Mouse (Mus musculus) MEL (cell line): ENCODE results near the gene Tas2r119. TPM values are rescaled to one million over a fixed set of nuclear protein-coding genes. Genes with fewer than 3 reads are reported as not detected.

Experiments used
- DNase-seq: peaks from one replicate; pipeline ENCODE4 v3.0.0; 2011; ENCODE audit warnings: low read depth, low spot score
- H3K27ac ChIP-seq: 2 replicates; pipeline ENCODE4 v1.5.1; 2012; ENCODE audit warnings: low read depth, mild to moderate bottlenecking, control low read depth, low read length, moderate library complexity; ENCODE audit not compliant: control insufficient read depth
- H3K27me3 ChIP-seq, 2 experiments: fragments of 150-350 bp in 1 of 2; sonication (generic) in 1 of 2; 2 replicates each; pipeline ENCODE4 v1.6.1; 2012; ENCODE audit warnings: low read length in 2 of 2, mild to moderate bottlenecking in 2 of 2, improper control_type of control experiment in 1 of 2, moderate library complexity in 1 of 2; ENCODE audit not compliant: insufficient read depth in 2 of 2, control insufficient read depth in 1 of 2
- H3K36me3 ChIP-seq, 2 experiments: 2 replicates each; pipeline ENCODE4 v1.6.1; 2012 to 2014; ENCODE audit warnings: low read length in 2 of 2, improper control_type of control experiment in 1 of 2, inconsistent platforms in 1 of 2, mild to moderate bottlenecking in 1 of 2; ENCODE audit not compliant: insufficient read depth in 2 of 2, control insufficient read depth in 1 of 2
- H3K4me1 ChIP-seq, 2 experiments: fragments of 150-350 bp in 1 of 2; sonication (generic) in 1 of 2; 2 replicates each; pipeline ENCODE4 v1.6.1; 2012; ENCODE audit warnings: low read length in 2 of 2, improper control_type of control experiment in 1 of 2, mild to moderate bottlenecking in 1 of 2; ENCODE audit not compliant: insufficient read depth in 2 of 2, control insufficient read depth in 1 of 2
- H3K4me3 ChIP-seq, 2 experiments: fragments of 150-350 bp in 1 of 2; sonication (generic) in 1 of 2; 2 replicates each; pipeline ENCODE4 v1.5.1; 2012; ENCODE audit warnings: low read depth in 2 of 2, low read length in 2 of 2, mild to moderate bottlenecking in 2 of 2, moderate library complexity in 2 of 2, control low read depth in 1 of 2, improper control_type of control experiment in 1 of 2; ENCODE audit not compliant: control insufficient read depth in 1 of 2, insufficient read depth in 1 of 2
- H3K79me2 ChIP-seq: 2 replicates; pipeline ENCODE4 v1.6.1; 2012; ENCODE audit warnings: mild to moderate bottlenecking, low read length, moderate library complexity; ENCODE audit not compliant: control insufficient read depth, poor library complexity, insufficient read depth
- H3K9ac ChIP-seq: 2 replicates; pipeline ENCODE4 v1.6.1; 2012; ENCODE audit warnings: low read depth, mild to moderate bottlenecking, control low read depth, low read length, moderate library complexity; ENCODE audit not compliant: control insufficient read depth, poor library complexity, severe bottlenecking
- H3K9me3 ChIP-seq: fragments of 150-350 bp; sonication (generic); replicated peaks from 2 replicates; pipeline ENCODE4 v1.6.1; 2012; ENCODE audit warnings: mild to moderate bottlenecking, low read length, improper control_type of control experiment, moderate library complexity; ENCODE audit not compliant: insufficient read depth
- BHLHE40 ChIP-seq: IDR thresholded peaks from 2 replicates; pipeline ENCODE4 v1.6.1; 2012; ENCODE audit warnings: low read depth, mild to moderate bottlenecking, inconsistent platforms, low read length, improper control_type of control experiment, borderline replicate concordance
- CHD1 ChIP-seq: IDR thresholded peaks from 2 replicates; pipeline ENCODE4 v1.6.1; 2012; ENCODE audit warnings: low read depth, mild to moderate bottlenecking, inconsistent platforms, low read length, improper control_type of control experiment
- CHD2 ChIP-seq: IDR thresholded peaks from 2 replicates; pipeline ENCODE4 v1.6.1; 2011; ENCODE audit warnings: low read length, improper control_type of control experiment
- CTCF ChIP-seq, 3 experiments: IDR thresholded peaks in 2 of 3; conservative IDR thresholded peaks in 1 of 3; 2 replicates each; pipeline ENCODE4 v1.5.1; 2011 to 2012; ENCODE audit warnings: low read length in 3 of 3, low read depth in 2 of 3, mild to moderate bottlenecking in 2 of 3, improper control_type of control experiment in 1 of 3, inconsistent platforms in 1 of 3, mixed read lengths in 1 of 3, moderate library complexity in 1 of 3; ENCODE audit not compliant: control insufficient read depth in 1 of 3, insufficient read depth in 1 of 3, poor library complexity in 1 of 3, severe bottlenecking in 1 of 3
- E2F4 ChIP-seq: IDR thresholded peaks from 2 replicates; pipeline ENCODE4 v1.6.1; 2011; ENCODE audit warnings: low read depth, low read length, improper control_type of control experiment, borderline replicate concordance
- ELF1 ChIP-seq: IDR thresholded peaks from 2 replicates; pipeline ENCODE4 v1.6.1; 2014; ENCODE audit warnings: low read depth, mild to moderate bottlenecking, inconsistent platforms, low read length, improper control_type of control experiment, moderate library complexity
- ETS1 ChIP-seq: IDR thresholded peaks from 2 replicates; pipeline ENCODE4 v1.6.1; 2012; ENCODE audit warnings: low read depth, mild to moderate bottlenecking, inconsistent platforms, low read length, improper control_type of control experiment, moderate library complexity
- GABPA ChIP-seq: IDR thresholded peaks from 2 replicates; pipeline ENCODE4 v1.6.1; 2012; ENCODE audit warnings: low read depth, mild to moderate bottlenecking, inconsistent platforms, low read length, improper control_type of control experiment, moderate library complexity
- HCFC1 ChIP-seq: IDR thresholded peaks from 2 replicates; pipeline ENCODE4 v1.6.1; 2012; ENCODE audit warnings: low read depth, mild to moderate bottlenecking, inconsistent platforms, low read length, improper control_type of control experiment, moderate library complexity
- JUND ChIP-seq: IDR thresholded peaks from 2 replicates; pipeline ENCODE4 v1.6.1; 2011; ENCODE audit warnings: low read depth, mild to moderate bottlenecking, improper control_type of control experiment, low read length
- MAFK ChIP-seq: IDR thresholded peaks from 2 replicates; pipeline ENCODE4 v1.6.1; 2011; ENCODE audit warnings: low read depth, mild to moderate bottlenecking, low read length, improper control_type of control experiment, borderline replicate concordance
- MAZ ChIP-seq: IDR thresholded peaks from 2 replicates; pipeline ENCODE4 v1.6.1; 2012; ENCODE audit warnings: low read depth, mild to moderate bottlenecking, inconsistent platforms, low read length, improper control_type of control experiment
- MEF2A ChIP-seq: IDR thresholded peaks from 2 replicates; pipeline ENCODE4 v1.6.1; 2014; ENCODE audit warnings: low read depth, mild to moderate bottlenecking, inconsistent platforms, low read length, improper control_type of control experiment; ENCODE audit not compliant: poor library complexity, insufficient replicate concordance, severe bottlenecking; ENCODE audit errors: extremely low read depth
- MXI1 ChIP-seq: IDR thresholded peaks from 2 replicates; pipeline ENCODE4 v1.6.1; 2011; ENCODE audit warnings: mild to moderate bottlenecking, low read depth, low read length, improper control_type of control experiment
- MYC ChIP-seq: IDR thresholded peaks from 2 replicates; pipeline ENCODE4 v1.6.1; 2011; ENCODE audit warnings: low read depth, mild to moderate bottlenecking, low read length, improper control_type of control experiment, moderate library complexity
- NELFE ChIP-seq: IDR thresholded peaks from 2 replicates; pipeline ENCODE4 v1.6.1; 2011; ENCODE audit warnings: low read depth, low read length, improper control_type of control experiment
- NRF1 ChIP-seq: IDR thresholded peaks from 2 replicates; pipeline ENCODE4 v1.6.1; 2014; ENCODE audit warnings: low read depth, mild to moderate bottlenecking, inconsistent platforms, low read length, improper control_type of control experiment, moderate library complexity; ENCODE audit not compliant: poor library complexity, insufficient read depth, severe bottlenecking
- SIN3A ChIP-seq: IDR thresholded peaks from 2 replicates; pipeline ENCODE4 v1.6.1; 2012; ENCODE audit warnings: low read length, improper control_type of control experiment, inconsistent platforms
- TBP ChIP-seq: IDR thresholded peaks from 2 replicates; pipeline ENCODE4 v1.8.0; 2011; ENCODE audit warnings: low read depth, low read length, improper control_type of control experiment
- TCF12 ChIP-seq: IDR thresholded peaks from 2 replicates; pipeline ENCODE4 v1.6.1; 2014; ENCODE audit warnings: low read depth, mild to moderate bottlenecking, inconsistent platforms, low read length, improper control_type of control experiment, moderate library complexity
- UBTF ChIP-seq: IDR thresholded peaks from 2 replicates; pipeline ENCODE4 v1.6.1; 2012; ENCODE audit warnings: low read depth, mild to moderate bottlenecking, inconsistent platforms, low read length, improper control_type of control experiment, moderate library complexity, borderline replicate concordance; ENCODE audit not compliant: insufficient read depth
- USF1 ChIP-seq: IDR thresholded peaks from 2 replicates; pipeline ENCODE4 v1.6.1; 2014; ENCODE audit warnings: low read depth, mild to moderate bottlenecking, inconsistent platforms, low read length, improper control_type of control experiment, moderate library complexity
- USF2 ChIP-seq, 2 experiments: IDR thresholded peaks; 2 replicates each; pipeline ENCODE4 v1.6.1; 2011 to 2012; ENCODE audit warnings: improper control_type of control experiment in 2 of 2, low read length in 2 of 2, borderline replicate concordance in 1 of 2, inconsistent platforms in 1 of 2, low read depth in 1 of 2, mild to moderate bottlenecking in 1 of 2; ENCODE audit not compliant: insufficient read depth in 1 of 2
- ZC3H11A ChIP-seq: IDR thresholded peaks from 2 replicates; pipeline ENCODE4 v1.6.1; 2012; ENCODE audit warnings: low read depth, mild to moderate bottlenecking, inconsistent platforms, low read length, improper control_type of control experiment
- ZKSCAN1 ChIP-seq: IDR thresholded peaks from 2 replicates; pipeline ENCODE4 v1.6.1; 2012; ENCODE audit warnings: low read depth, mild to moderate bottlenecking, inconsistent platforms, low read length, improper control_type of control experiment, moderate library complexity
- ZMIZ1 ChIP-seq: IDR thresholded peaks from 2 replicates; pipeline ENCODE4 v1.6.1; 2012; ENCODE audit warnings: low read depth, mild to moderate bottlenecking, inconsistent platforms, low read length, improper control_type of control experiment, moderate library complexity
- polyA plus RNA-seq, 2 experiments: library from polyadenylated mRNA; stranded (reverse) in 1 of 2; unstranded in 1 of 2; fragments of >175 nt in 1 of 2; fragments of >200 nt in 1 of 2; gene quantifications; 2 replicates each; pipeline versions ENCODE4 v1.2.1 to v1.2.4; 2012; ENCODE audit warnings: low replicate concordance in 2 of 2, low read depth in 1 of 2; ENCODE audit not compliant: insufficient read length in 2 of 2, insufficient read depth in 1 of 2, missing spikeins in 1 of 2
- total RNA-seq: library from RNA; depleted of rRNA; stranded (reverse); fragments of 300-350 nt; gene quantifications from 2 replicates; pipeline ENCODE4 v1.2.3, GENCODE M21; 2012

Gene Tas2r119
- total and polyA plus RNA-seq, 3 experiments, result not detected

DNA sequence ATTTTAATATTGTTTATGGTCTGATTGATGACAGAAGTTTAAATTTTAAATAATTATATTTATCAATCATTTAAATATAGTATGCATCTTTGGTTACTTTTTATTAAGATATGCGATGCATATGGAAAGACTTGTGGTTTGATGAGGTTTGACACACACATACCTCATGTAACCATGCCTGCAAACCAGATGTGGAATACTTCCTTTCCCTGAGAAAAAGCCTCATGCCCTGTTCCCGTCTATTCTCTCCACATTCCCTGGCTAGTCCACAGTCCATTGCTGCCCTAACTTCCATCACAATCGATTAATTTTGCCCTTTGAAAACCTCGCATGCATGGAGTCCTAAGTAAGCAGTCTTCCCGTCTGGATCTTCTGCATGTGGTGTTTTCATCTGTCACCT, 21.0 kb upstream of the Tas2r119 start:
- no peak overlapping the region for H3K9ac ChIP-seq
- H3K79me2 ChIP-seq, result no peaks in the 10 kb centered on the region
- no peak overlapping the region for H3K4me3 ChIP-seq
- no peaks in the 10 kb centered on the region for H3K36me3 ChIP-seq
- no peaks in the 10 kb centered on the region for H3K9me3 ChIP-seq
- H3K4me1 ChIP-seq, result no peaks in the 10 kb centered on the region
- DNase-seq, result no peak
- TF ChIP-seq ZKSCAN1 (no peak), CHD2 (no peak), MEF2A (no peak), BHLHE40 (no peak), ETS1 (no peak), TBP (no peak), ZC3H11A (no peak), E2F4 (no peak), NRF1 (no peak), TCF12 (no peak), CTCF (IDR thresholded peaks at IDR 0.05 in 2 of 3, conservative IDR thresholded peaks at IDR 0.05 in 1 of 3; ENCODE audit: control insufficient read depth in 1 of 3, insufficient read depth in 1 of 3, low read depth in 2 of 3, low read length in 3 of 3, poor library complexity in 1 of 3, severe bottlenecking in 1 of 3) (no peak), ELF1 (no peak), USF1 (no peak), UBTF (no peak), MYC (no peak), MAFK (no peak), MAZ (no peak)
- no peaks in the 10 kb centered on the region for H3K27me3 ChIP-seq
- H3K27ac ChIP-seq, result no peak overlapping the region

GRCm38 (mm10) chr15:32160281-32160680, 16.8 kb upstream of the Tas2r119 start:
- Histone ChIP-seq H3K9me3 (no peaks in the 10 kb centered on the region), H3K4me3 (no peak overlapping the region), H3K27ac (no peak overlapping the region), H3K79me2 (no peaks in the 10 kb centered on the region), H3K9ac (no peak overlapping the region), H3K4me1 (no peaks in the 10 kb centered on the region), H3K27me3 (no peaks in the 10 kb centered on the region), H3K36me3 (no peaks in the 10 kb centered on the region)
- DNase-seq, result no peak
- TF ChIP-seq MAZ (no peak), MEF2A (no peak), SIN3A (no peak), USF1 (no peak), UBTF (no peak), ELF1 (no peak), BHLHE40 (no peak), JUND (no peak), NRF1 (no peak), GABPA (no peak), USF2 (IDR thresholded peaks at IDR 0.05; ENCODE audit: borderline replicate concordance in 1 of 2, insufficient read depth in 1 of 2, low read depth in 1 of 2, low read length in 2 of 2) (no peak), NELFE (no peak), ZC3H11A (no peak), E2F4 (no peak), HCFC1 (no peak), MXI1 (no peak), CHD1 (no peak), ZMIZ1 (no peak), ZKSCAN1 (no peak)
